Mouse (Mus musculus): ENCODE data around the gene Pced1a.

GRCm38 (mm10) chr2:130429851-130430250 is 5.3 kb upstream of the Pced1a start:
- TF ChIP-seq RCOR1 (IDR thresholded peaks at IDR 0.05; ENCODE audit: low read depth, low read length), result no peak
- no peak for TF ChIP-seq CHD2 (IDR thresholded peaks at IDR 0.05; ENCODE audit: low read length)
- no peak for TF ChIP-seq CTCF (IDR thresholded peaks at IDR 0.05 in 2 of 3, conservative IDR thresholded peaks at IDR 0.05 in 1 of 3; ENCODE audit: control insufficient read depth in 1 of 3, insufficient read depth in 1 of 3, low read depth in 2 of 3, low read length in 3 of 3, poor library complexity in 1 of 3, severe bottlenecking in 1 of 3)
